Mouse (Mus musculus) thymus, postnatal 36 days (tissue): Measurements from ENCODE around the gene Tbx21.

Source experiments
- DNase-seq, 2 experiments: peaks; one replicate each; pipeline ENCODE4 v3.0.0; 2022; ENCODE audit warnings: mixed read lengths in 2 of 2

Tbx21 gene

GRCm38 (mm10) chr11:97082977-97083376 is 32.2 kb downstream of the Tbx21 start:
- no peak for DNase-seq

GRCm38 (mm10) chr11:97080291-97080690 is 34.8 kb downstream of the Tbx21 start:
- no peak for DNase-seq

- no peak for DNase-seq
These were observed 36.4 kb downstream of the Tbx21 start for GRCm38 (mm10) chr11:97078751-97079150.

- no peak for DNase-seq
These were observed 40.9 kb downstream of the Tbx21 start for GRCm38 (mm10) chr11:97074235-97074634.

- no peak for DNase-seq
These were observed 42.6 kb downstream of the Tbx21 start for GRCm38 (mm10) chr11:97072533-97072932.

- DNase-seq = no peak
These were observed 44.0 kb downstream of the Tbx21 start for GRCm38 (mm10) chr11:97071129-97071528.

- DNase-seq = no peak
These were observed 45.4 kb downstream of the Tbx21 start for GRCm38 (mm10) chr11:97069770-97070169.

- DNase-seq = no peak
These were observed 45.8 kb downstream of the Tbx21 start for GRCm38 (mm10) chr11:97069333-97069732.

GRCm38 (mm10) chr11:97066656-97067360 is 48.3 kb downstream of the Tbx21 start:
- no peak for DNase-seq

GRCm38 (mm10) chr11:97065538-97066295 is 49.4 kb downstream of the Tbx21 start:
- DNase-seq = no peak

- no peak for DNase-seq
These were observed 51.2 kb downstream of the Tbx21 start for GRCm38 (mm10) chr11:97063921-97064295.

- no peak for DNase-seq
These were observed 51.7 kb downstream of the Tbx21 start for GRCm38 (mm10) chr11:97063274-97063920.

- peak in 1 of 2 experiments; percentile 33 for DNase-seq
These were observed 62.9 kb downstream of the Tbx21 start for GRCm38 (mm10) chr11:97052219-97052646.

- DNase-seq = no peak
These were observed 64.1 kb downstream of the Tbx21 start for GRCm38 (mm10) chr11:97050944-97051586.

- peak; percentile 84 to 89 for DNase-seq
These were observed 64.8 kb downstream of the Tbx21 start, which contains the start of gene Osbpl7 for GRCm38 (mm10) chr11:97050216-97050943. Osbpl7 (plus strand) TSS chr11:97050628.

- no peak for DNase-seq
These were observed 65.5 kb downstream of the Tbx21 start for GRCm38 (mm10) chr11:97049492-97050085.

GRCm38 (mm10) chr11:97048090-97048650 is 67.0 kb downstream of the Tbx21 start:
- DNase-seq = no peak
